Mouse (Mus musculus): ENCODE measurements around the gene Vta1. TPM values are rescaled to one million over a fixed set of nuclear protein-coding genes. Genes with fewer than 3 reads are reported as not detected.

Vta1 gene
- total RNA-seq, 2 experiments from 2014 or later = 66.8 to 70.1 TPM

Other genes starting within 250 kb of the Vta1 start
- 1 to 10 TPM; 1.8 to 2.0 TPM for gene Adgrg6, start 159.9 kb downstream of the Vta1 start, total RNA-seq (2021)
- 1 to 10 TPM; 3.8 TPM for gene Nmbr, start within 50 bp of the Vta1 start, total RNA-seq (2021)
- gene Gje1, start 12.7 kb upstream of the Vta1 start, total RNA-seq (2021) = not detected

Measured in layer of hippocampus, postnatal 14 days (tissue).